Mouse (Mus musculus) heart, postnatal 0 days (tissue): ENCODE measurements around the gene Plod1.

Experiments used
- CTCF ChIP-seq: IDR thresholded peaks from 2 replicates; pipeline ENCODE4 v1.5.1; 2016; ENCODE audit warnings: antibody characterized with exemption, control low read depth, low read depth
- EP300 ChIP-seq: IDR thresholded peaks from 2 replicates; pipeline ENCODE4 v1.6.1; 2016; ENCODE audit warnings: antibody characterized with exemption, low read depth

- no peak for TF ChIP-seq CTCF
- TF ChIP-seq EP300, result no peak
Measured at GRCm38 (mm10) chr4:147940111-147940510, 3.5 kb upstream of the Plod1 start.
